In the genomic region with DNA sequence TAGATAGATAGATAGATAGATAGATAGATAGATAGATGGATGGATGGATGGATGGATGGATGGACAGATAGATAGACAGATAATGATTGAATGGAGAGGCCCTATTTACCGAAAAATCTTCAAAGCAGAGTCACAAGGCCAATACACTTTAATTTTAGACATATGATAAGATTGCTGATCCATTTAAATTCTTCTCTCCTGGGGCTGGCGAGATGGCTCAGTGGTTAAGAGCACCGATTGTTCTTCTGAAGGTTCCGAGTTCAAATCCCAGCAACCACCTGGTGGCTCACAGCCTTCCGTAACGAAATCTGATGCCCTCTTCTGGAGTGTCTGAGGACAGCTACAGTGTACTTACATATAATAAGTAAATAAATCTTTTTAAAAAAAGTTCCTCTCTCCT, we compare ENCODE assay signal across 2 mouse cellular contexts. TPM values are rescaled to one million over a fixed set of nuclear protein-coding genes. Genes with fewer than 3 reads are reported as not detected.
"Had no signal": no experiment of that assay in that cellular context is flagged by ENCODE, and none has a peak within 500 bp of the region (broad histone marks: within the 10 kb centered on the region; RNA-seq: fewer than 3 reads in every experiment).

No protein-coding gene starts in this region.

RNA-seq across cellular contexts. Expression of gene Mgarp, which starts 41.6 kb away (rescaled TPM):
- total RNA-seq: neutrophil, adult 5-6 weeks had no signal
- polyA plus RNA-seq: neural tube, embryonic 14.5 days had no signal
